Mouse (Mus musculus): ENCODE data around the gene Klkb1. TPM values are rescaled to one million over a fixed set of nuclear protein-coding genes. Genes with fewer than 3 reads are reported as not detected.

Klkb1 gene
- total RNA-seq (2023): not detected

GRCm38 (mm10) chr8:45294687-45295086 is at the start of gene Klkb1:
TSS of gene Klkb1 (minus strand) at chr8:45294859.

DNA sequence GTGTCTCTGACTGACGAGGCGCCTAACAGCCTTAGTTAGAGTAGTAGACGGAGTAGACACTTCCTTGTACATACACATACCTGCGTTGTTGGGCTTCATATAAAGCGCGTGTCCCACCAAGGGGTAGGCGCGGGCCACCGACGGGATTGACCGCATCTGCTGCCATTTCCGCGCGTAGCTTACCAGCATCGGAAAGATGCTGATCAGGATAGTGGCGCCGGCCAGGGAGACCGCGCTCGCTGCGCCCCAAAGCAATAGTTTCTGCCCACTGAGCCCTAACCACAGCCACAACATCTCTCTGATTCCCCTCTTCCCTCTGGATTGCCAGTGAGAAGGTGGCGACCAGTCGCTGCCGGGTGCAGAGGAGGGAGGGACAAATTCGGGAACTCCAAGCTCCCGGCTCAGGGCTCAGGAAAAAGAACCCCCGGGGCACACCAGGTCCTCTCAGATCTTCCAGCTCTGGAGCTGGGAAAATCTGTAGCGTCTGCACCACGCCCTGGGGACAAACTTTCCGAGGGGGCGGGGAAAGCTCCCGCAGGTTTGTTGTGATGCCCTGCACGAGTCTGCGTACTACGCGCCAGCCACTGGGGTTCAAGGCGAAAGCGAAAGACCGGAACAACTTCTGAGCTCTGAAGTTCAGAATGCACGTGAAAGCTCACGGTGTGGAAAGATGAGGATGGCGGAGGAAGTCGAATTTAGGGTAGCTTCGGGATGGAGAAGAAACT is 38.2 kb upstream of the Klkb1 start, which contains the start of gene Cyp4v3:
Gene Cyp4v3, minus strand, starts transcription at position 532 of the 725 bp plus-strand sequence.

GRCm38 (mm10) chr8:45308366-45308765 is 13.7 kb upstream of the Klkb1 start, which contains the start of gene Gm45753:
TSS of gene Gm45753 (minus strand) at chr8:45308466.

GRCm38 (mm10) chr8:45261920-45262319 is 32.7 kb downstream of the Klkb1 start, which contains the start of gene F11:
TSS of gene F11 (minus strand) at chr8:45262031.

Other genes with a start within 250 kb of the Klkb1 start
- gene Mtnr1a, start 225.7 kb downstream of the Klkb1 start, total RNA-seq (2023): not detected
- not detected for gene F11, start 32.8 kb downstream of the Klkb1 start, total RNA-seq (2023)
- not detected for gene Gm45753, start 13.6 kb upstream of the Klkb1 start, total RNA-seq (2023)
- 1 to 10 TPM; 4.1 to 5.2 TPM for gene Cyp4v3, start 38.4 kb upstream of the Klkb1 start, total RNA-seq (2023)
- gene Fam149a, start 87.4 kb upstream of the Klkb1 start, total RNA-seq (2023): under 1 TPM in 1 of 2 experiments, not detected in 1; 0.11 TPM
- under 1 TPM; 0.18 to 0.86 TPM for gene Tlr3, start 116.2 kb upstream of the Klkb1 start, total RNA-seq (2023)
- 1 to 10 TPM in 1 of 2 experiments, under 1 TPM in 1; 0.77 to 1.2 TPM for gene Sorbs2, start 212.9 kb upstream of the Klkb1 start, total RNA-seq (2023)

Data from neutrophil, adult 83 days (primary cell).